Mouse (Mus musculus): ENCODE measurements at regions not wholly inside any gene's neighbourhood (a gene's known extent, or its start where the extent isn't known, plus 50 kb on each side); places are given as distances from the start of the nearest gene placed in this dataset.
"Not testable (repeated sequence)": the region's sequence is repeated elsewhere in the genome, so short reads cannot be mapped to it uniquely, and the experiment has no call there.

DNA sequence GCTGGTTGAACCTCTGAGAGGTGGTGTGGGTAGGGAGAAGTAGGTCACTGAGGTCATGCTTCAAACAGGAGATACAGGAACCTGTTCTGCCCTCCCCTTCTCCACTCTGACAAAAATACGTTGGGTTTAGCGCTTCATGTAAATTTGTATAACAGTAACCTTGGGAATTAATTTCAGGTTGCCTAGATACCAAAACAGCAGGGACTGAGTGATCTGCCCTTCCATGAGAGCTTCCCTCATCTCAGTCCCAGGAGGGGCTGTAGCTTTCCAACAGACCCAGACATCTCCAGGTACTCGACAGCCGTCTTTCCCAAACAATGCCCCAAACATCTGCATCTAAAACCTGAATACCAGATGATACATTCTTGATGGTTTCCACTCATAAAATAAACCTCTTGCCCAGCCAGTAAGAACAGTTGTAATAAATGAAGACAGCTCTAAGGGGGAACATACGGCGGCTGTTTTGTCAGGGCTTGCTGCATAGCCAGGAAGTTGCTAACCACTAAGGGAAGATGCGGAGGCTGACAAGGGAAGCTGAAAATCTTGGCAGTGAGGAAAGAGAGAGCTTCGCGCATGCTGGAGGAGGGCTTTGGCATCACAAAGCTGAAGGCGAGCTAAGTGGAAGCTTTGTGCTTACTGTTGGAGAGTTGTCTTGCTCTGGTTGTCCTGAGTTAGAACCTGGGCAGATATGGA, 137.4 kb upstream of the Daam1 start:
- DNase-seq, result no peak
- intact Hi-C loops (cut with DNase I), result no loop called here

- intact Hi-C loops (cut with DNase I), result loop anchor here (10.0 kb wide), 1 partner anchor 127 kb away; no protein-coding TSS in a partner anchor
- DNase-seq, result peak; percentile 35
Measured at GRCm38 (mm10) chr12:71701753-71702152, 129.1 kb upstream of the Daam1 start.

DNA sequence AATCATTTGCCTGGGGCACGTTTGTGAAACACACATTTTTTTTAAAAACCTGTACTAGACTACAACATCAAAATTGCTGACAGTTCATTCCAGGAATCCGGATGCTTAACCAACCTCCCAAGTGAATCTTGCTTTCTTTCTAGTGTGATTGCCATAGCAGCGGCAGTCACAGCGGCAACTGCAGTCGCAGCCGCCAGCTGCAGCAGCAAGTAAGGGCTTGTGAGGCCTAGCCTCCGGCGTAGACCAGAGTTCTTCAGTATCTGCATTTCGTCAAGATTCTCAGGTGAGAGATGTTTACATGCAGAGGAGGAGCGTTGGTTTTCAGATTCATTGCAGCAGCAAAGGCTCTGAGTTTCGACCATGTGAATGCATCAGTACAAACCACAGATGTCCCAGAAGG, 128.7 kb upstream of the Daam1 start:
- intact Hi-C loops (cut with DNase I), result loop anchor here (10.0 kb wide), 1 partner anchor 127 kb away; no protein-coding TSS in a partner anchor
- DNase-seq, result no peak

DNA sequence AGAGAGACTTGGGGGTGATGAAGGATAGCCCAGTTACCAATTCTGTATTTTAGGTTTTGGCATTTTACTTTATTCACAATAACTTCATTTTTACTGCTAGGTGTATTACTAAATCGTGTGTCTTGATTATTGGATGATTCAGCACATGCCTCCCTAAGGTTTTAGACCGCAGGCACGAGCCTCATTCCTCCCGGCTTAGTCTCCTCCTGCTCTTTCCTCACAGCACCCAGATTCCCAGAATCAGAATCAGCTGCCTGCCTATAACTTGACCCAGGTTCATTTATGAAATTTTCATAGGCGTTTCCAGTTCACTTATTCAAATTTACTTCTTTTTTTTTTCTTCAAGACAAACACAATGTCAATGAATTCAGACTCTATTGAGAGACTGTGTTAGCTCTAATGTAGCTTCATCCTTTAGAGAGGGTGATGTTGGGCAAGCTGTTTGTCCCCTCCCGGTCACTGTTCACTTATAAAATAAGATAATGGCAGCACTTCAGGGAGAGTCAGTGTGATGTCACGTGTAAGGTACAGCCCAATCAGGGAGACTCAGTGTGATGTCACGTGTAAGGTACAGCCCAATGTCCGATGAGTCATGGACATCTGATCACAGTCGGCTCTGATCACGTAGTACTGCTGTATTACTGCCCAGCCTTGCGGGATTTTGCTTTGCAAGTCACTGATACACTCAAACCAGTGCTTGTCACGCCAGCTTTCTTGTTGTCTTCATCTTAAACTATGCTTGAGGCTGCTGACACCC, 127.6 kb upstream of the Daam1 start:
- DNase-seq, result no peak
- intact Hi-C loops (cut with DNase I), result loop anchor here (10.0 kb wide), 1 partner anchor 129 kb away; no protein-coding TSS in a partner anchor

DNA sequence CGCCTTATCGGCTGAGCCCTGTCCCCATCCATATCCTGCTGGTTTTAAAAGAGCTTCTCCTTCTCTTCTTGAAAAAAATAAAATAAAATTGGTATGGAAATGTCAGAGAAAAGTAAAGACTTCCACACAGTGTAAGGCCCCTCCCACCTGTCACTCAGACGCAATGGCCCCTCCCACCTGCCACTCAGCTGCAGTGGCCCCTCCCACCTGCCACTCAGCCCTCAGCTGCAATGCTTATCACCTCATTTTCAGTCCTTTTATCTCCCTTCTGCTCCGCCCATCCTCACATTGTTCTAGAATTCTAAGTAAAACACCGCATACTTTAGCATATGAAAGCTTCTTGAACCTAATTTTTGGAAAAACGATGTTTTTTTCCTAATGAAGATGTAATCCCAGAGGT, 126.4 kb upstream of the Daam1 start:
- intact Hi-C loops (cut with DNase I), result loop anchor here (10.0 kb wide), 1 partner anchor 130 kb away; no protein-coding TSS in a partner anchor
- no peak for DNase-seq

DNA sequence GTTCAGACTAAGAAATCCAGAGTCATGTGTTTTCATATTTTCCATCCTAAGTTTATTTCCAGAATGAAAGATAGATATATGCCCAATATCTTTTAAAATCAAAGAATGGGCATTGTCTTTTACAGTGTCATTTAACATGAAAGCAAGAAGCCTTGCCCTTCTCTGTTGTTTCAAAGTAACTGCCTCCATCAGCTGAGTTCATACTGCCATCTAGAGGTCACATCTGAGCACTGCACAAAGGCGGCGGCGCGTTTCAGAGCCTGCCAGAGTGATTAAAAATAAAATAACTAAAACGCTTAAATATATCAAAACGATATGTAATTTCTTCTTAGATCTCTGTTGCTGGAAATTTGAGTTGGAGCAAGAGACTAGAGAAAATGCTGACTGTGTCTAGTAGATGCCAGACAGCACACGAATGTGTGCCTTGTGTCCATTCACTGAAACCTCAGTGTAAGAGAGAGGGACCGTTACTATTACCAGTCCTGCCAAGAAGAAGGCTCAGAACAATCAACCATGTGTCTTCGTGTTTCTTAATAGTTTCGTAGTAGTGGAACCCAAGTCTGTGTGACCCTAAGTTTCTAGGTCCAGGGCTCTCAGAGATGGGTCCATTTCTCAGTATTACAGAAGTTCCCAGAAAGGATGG, 123.0 kb upstream of the Daam1 start:
- intact Hi-C loops (cut with DNase I), result loop anchor here (2.0 to 10.0 kb wide), 3 partner anchors 133 to 506 kb away; no protein-coding TSS in a partner anchor
- DNase-seq, result peak; percentile 53

GRCm38 (mm10) chr12:71714606-71715005, 116.3 kb upstream of the Daam1 start:
- intact Hi-C loops (cut with DNase I), result no loop called here
- no peak for DNase-seq

DNA sequence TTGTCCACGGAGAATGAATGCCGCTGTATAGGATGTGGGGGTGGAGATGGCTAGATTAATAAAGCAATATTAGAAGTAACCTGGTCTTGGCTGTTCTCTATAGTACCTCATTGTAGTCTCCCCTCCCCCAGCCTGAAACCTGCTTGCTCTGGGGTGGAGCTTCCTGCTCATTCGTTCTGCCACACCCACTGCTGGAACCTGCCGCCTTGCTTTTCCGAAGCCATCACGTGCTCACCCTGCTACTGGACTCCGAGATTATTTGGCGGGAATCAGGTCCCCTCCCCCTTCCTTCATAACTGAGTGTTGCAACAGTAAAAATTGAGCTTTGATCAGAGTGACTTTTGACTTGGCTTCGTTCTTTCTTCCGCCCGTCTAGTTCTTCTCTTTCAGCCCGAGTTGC, 112.5 kb upstream of the Daam1 start:
- intact Hi-C loops (cut with DNase I); DNase-seq: not testable (repeated sequence)

DNA sequence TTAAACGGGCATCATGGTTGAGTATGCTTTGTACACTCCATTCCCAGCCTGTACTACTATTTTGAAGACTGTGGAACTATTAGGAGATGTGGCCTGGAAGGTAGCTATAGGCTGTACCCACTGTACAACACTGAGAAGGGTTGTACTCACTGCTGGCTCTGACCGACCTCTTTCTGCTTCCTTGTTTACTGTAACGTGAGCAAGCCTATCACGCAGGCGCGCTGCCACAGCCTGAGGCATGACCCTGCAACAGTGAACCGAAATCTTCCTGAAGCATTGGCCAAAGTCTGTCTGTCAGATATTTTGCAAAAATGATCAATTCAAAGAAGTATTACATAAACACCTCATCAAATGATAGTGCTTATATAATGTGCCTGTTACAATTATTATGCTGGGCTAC, 112.0 kb upstream of the Daam1 start:
- no peak for DNase-seq
- intact Hi-C loops (cut with DNase I), result no loop called here

GRCm38 (mm10) chr12:71725140-71725539, 105.7 kb upstream of the Daam1 start:
- DNase-seq, result no peak
- intact Hi-C loops (cut with DNase I), result no loop called here

- DNase-seq, result peak; percentile 13
- intact Hi-C loops (cut with DNase I), result no loop called here
Measured at GRCm38 (mm10) chr12:71725713-71726336, 105.1 kb upstream of the Daam1 start.

- intact Hi-C loops (cut with DNase I), result no loop called here
- DNase-seq, result no peak
Measured at GRCm38 (mm10) chr12:71743345-71743744, 87.5 kb upstream of the Daam1 start.

GRCm38 (mm10) chr12:71746011-71746410, 84.9 kb upstream of the Daam1 start:
- peak; percentile 72 for DNase-seq
- intact Hi-C loops (cut with DNase I), result loop anchor here (2.0 kb wide), 1 partner anchor 435 kb away; no protein-coding TSS in a partner anchor

DNA sequence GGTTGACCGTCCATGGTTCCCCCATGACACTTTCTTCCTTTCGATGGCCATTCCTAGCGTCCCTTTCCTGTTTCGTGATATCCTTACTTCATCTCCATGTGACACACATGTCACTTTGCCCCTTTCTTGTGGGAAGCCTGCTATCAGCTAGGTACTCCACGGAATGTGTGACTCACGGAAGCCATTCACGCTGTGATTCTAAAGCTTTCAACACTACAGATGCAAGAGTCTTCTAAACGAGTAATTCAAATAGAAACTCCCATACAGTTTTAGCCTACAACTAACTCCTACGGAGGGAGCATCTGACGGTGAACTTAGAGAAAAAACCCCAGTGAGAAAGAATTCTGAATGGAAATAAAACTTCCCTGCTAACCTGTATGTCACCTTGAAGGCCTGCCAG, 83.5 kb upstream of the Daam1 start:
- no peak for DNase-seq
- intact Hi-C loops (cut with DNase I), result loop anchor here (2.0 kb wide), 1 partner anchor 437 kb away; no protein-coding TSS in a partner anchor

DNA sequence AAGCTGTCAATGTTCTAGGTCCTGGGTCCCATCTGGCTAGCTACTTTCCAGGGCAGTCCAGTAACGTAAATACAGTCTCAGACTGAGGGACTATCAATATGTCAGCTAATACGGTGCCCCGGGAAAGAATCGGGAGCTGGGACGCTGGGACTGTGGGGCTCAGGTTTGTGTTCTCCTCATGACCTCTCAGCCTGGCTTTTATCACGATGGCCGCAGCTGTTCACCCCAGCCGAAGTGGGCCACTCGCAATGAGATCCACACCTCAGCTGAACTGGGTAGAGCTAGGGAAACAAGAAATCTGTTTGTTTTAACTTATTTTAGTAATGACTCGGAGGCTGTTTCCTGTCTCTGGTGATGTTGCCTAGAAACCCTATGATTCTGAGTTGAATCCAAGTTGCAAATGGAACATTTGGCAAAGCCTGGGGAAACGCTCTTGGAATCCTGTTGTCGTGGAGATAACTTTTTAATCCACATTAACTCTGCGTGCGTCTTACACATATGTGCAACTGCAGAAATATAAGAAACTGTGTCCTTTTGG, 83.0 kb upstream of the Daam1 start:
- DNase-seq, result no peak
- intact Hi-C loops (cut with DNase I), result loop anchor here (2.0 kb wide), 1 partner anchor 437 kb away; no protein-coding TSS in a partner anchor

DNA sequence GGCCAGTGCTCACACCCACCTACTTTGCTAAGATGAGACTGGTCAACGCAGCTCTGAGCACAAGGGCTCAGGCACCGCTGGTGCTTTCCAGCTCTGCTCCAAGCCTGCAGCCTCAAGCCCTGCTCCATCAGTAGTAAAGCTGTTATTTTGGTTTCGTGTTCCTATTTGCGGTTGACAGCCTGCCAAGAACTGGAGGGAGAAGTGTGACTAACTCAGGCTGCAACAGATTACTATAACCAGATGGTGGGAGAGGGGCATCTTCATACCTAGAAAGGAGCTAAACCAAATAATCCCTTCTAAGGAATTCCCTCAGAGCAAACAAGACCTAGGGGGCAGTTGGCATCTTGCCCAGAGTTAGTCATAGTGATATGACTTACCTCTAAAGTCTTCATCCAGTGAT, 82.1 kb upstream of the Daam1 start:
- intact Hi-C loops (cut with DNase I), result no loop called here
- DNase-seq, result peak; percentile 65

DNA sequence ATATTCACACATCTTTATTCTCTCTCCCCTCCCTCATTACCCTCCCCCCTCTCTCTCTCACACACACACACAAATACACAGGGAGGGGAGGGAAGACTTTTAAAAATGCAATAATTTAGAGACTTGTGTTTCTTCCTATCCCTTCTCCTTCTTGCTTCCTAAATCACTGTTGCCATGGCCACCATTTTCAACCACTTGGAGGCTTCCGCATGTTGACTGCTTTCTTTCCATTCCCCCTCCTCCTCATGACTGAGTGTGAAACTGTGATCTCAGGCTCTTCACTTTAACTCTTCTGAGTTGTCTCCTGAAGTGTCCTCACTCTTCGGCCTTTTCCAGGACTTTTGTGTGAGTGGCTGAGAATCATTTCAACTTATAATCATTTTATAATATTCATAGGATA, 81.2 kb upstream of the Daam1 start:
- no peak for DNase-seq
- intact Hi-C loops (cut with DNase I), result no loop called here

DNA sequence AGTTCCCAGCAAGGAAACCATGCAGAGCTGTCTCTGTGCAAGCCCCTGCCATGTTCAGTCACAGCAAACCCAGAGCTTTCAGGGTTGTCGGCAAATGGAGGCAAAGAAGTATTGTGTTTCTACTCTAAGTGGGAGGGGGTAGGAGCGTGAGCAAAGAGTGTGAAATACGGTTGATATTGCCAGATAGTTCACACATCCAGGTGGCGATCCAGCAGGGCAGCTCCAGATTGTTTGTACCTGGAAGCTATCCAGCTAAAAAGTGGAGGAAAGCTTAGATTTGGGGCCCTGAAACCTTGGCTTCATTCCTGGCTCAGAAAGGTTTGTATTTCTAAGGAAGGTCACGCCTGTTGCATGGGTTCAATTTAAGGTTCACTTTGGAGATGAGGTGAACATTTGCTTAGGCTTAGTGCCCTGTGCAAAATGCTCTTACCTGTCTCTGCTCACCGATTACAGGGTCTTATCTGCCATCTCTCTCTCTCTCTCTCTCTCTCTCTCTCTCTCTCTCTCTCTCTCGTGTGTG, 78.1 kb upstream of the Daam1 start:
- no peak for DNase-seq
- intact Hi-C loops (cut with DNase I), result no loop called here

DNA sequence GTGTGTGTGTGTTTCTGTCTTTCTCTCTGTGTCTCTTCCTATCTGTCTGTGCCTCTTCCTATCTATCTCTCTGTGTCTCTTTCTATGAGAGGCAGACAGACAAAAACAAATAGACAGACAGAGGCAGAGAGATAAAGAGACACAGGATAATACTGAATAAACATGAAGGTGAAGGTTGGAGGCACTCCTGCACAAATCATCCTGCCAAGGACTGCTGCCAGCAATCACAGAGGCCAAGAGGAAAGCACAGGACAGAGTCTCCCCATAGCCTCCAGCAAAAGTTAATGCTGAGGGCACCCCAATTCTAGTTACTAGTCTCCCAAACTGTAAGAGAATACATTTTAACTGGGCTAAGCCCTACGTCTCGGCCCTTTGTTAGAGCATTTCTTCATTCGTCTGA, 77.6 kb upstream of the Daam1 start:
- intact Hi-C loops (cut with DNase I), result no loop called here
- no peak for DNase-seq

DNA sequence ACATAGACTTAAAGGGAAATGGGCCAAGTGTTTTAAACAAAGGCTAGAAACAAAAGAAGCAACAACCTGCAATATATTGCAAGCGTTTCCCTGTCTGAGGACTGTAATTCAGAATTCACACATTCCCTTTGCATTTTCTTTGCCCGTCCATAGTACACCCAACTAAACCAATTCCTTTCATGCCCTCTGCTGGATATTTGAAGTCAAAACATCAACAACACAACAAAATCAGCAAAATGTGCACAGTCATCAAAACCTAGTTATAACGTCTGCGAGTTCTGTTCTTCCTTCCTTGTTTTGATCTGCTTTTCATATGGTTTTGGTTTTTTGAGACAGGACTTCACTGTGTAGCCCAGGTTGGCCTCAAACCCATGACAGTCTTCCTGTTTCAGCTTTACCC, 67.7 kb upstream of the Daam1 start:
- no peak for DNase-seq
- intact Hi-C loops (cut with DNase I), result no loop called here

Data from left cerebral cortex, postnatal 4 days (tissue).